Mouse (Mus musculus) MEL (cell line): Measurements from ENCODE around the gene Atxn10.

Experiments
- EP300 ChIP-seq, 2 experiments: IDR thresholded peaks; 2 replicates each; pipeline ENCODE4 v1.6.1; 2011; ENCODE audit warnings: improper control_type of control experiment in 2 of 2, low read length in 2 of 2, low read depth in 1 of 2, mild to moderate bottlenecking in 1 of 2
- POLR2A ChIP-seq, 2 experiments: IDR thresholded peaks; 2 replicates each; pipeline ENCODE4 v1.6.1; 2011 to 2012; ENCODE audit warnings: low read length in 2 of 2, mild to moderate bottlenecking in 2 of 2, control low read depth in 1 of 2, improper control_type of control experiment in 1 of 2, low read depth in 1 of 2, moderate library complexity in 1 of 2; ENCODE audit not compliant: control insufficient read depth in 1 of 2, insufficient read depth in 1 of 2, poor library complexity in 1 of 2

GRCm38 (mm10) chr15:85334234-85334633 lies 1.8 kb upstream of the Atxn10 start:
- TF ChIP-seq POLR2A (IDR thresholded peaks at IDR 0.05; ENCODE audit: control insufficient read depth in 1 of 2, insufficient read depth in 1 of 2, low read depth in 1 of 2, low read length in 2 of 2, poor library complexity in 1 of 2) (no peak), EP300 (IDR thresholded peaks at IDR 0.05; ENCODE audit: low read depth in 1 of 2, low read length in 2 of 2) (no peak)
